16 mouse cellular contexts compared by ENCODE assay signal in the genomic region with DNA sequence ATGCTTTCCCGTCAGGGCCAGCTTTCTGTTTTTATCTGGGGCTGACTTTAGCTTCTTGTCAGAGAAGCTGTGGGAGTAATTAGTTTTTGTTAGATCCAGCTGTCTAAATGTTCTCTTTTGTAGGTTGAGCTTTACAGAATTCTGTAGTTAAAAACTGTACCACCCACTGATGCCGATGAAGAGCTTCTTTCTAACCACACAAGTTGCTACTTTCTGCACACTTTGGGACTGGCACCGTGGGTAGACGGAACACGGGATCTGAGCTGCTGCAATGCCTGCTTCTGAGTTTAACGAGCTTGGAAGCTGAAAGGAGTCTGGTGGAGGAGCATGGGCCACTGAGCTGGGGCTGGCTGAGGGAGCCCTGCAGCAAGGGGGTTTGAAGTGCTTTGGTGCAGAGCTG. TPM values are rescaled to one million over a fixed set of nuclear protein-coding genes. Genes with fewer than 3 reads are reported as not detected.
A peak's percentile ranks its signal among the peaks of the same experiment; 100 is the strongest.
DNase-seq lines count a peak whose midpoint lies in the region; TF ChIP-seq lines count a peak whose summit lies in the region.
"Had no signal": no experiment of that assay in that cellular context is flagged by ENCODE, and none has a peak within 500 bp of the region (broad histone marks: within the 10 kb centered on the region; RNA-seq: fewer than 3 reads in every experiment).

No protein-coding gene starts in this region.

- no peak for TF ChIP-seq CTCF in olfactory bulb, adult 2 months (IDR thresholded peaks at IDR 0.05; ENCODE audit: insufficient read depth, low read depth, low read length)
- no peak for TF ChIP-seq CTCF in gastrocnemius, adult 2 months (IDR thresholded peaks at IDR 0.05)

- intact Hi-C loops in gastrocnemius, adult 2 months (cut with DNase I): no loop called here

- H3K27ac ChIP-seq in olfactory bulb, adult 2 months (ENCODE audit: insufficient read depth, low read depth, low read length): peak overlapping the region; percentile 87
- no peak overlapping the region for H3K27ac ChIP-seq in gastrocnemius, adult 2 months
- H3K27ac ChIP-seq: forebrain, embryonic 10.5 days; midbrain, embryonic 10.5 days had no signal

- WGBS in olfactory bulb, adult 2 months: 17% methylated on average over 6 of the region's 6 CpGs

- no peak for TF ChIP-seq POLR2A in olfactory bulb, adult 2 months (IDR thresholded peaks at IDR 0.05; ENCODE audit: insufficient read depth, low read depth, low read length)

- peaks cover 64% of the 10 kb centered on the region for H3K4me1 ChIP-seq in olfactory bulb, adult 2 months (ENCODE audit: control insufficient read depth, insufficient read depth, low read length)

- DNase-seq in layer of hippocampus, adult 9-11 months: peak; percentile 61
- DNase-seq in layer of hippocampus, postnatal 10 days (ENCODE audit: low spot score in 2 of 2): no peak
- peak; percentile 93 for DNase-seq in brain, adult 2 months (ENCODE audit: low read depth, low spot score)
- peak; percentile 86 to 89 for DNase-seq in frontal cortex, adult 2 months (ENCODE audit: extremely low spot score in 1 of 2, low spot score in 1 of 2)
- no peak for DNase-seq in thymus, adult 18-20 months
- no peak for DNase-seq in gastrocnemius, adult 2 months
- DNase-seq: gastrocnemius, postnatal 10 days had no signal

- H3K4me3 ChIP-seq in olfactory bulb, adult 2 months (ENCODE audit: insufficient read depth, low read depth, low read length): no peak overlapping the region
- H3K4me3 ChIP-seq in gastrocnemius, adult 2 months: no peak overlapping the region
- H3K4me3 ChIP-seq: forebrain, embryonic 10.5 days; heart, embryonic 10.5 days; liver, embryonic 13.5 days; midbrain, embryonic 10.5 days had no signal

RNA-seq across cellular contexts. Expression of gene Pttg1ip, which starts 10.0 kb away (rescaled TPM):
- 10 to 100 TPM; 71.6 to 82.0 TPM for total RNA-seq in layer of hippocampus, postnatal 10 days (2021)
- polyA plus RNA-seq in frontal cortex, adult 2 months (2012; rRNA removed): 125 and 132 TPM in 2 replicates
- polyA plus RNA-seq in olfactory bulb, adult 2 months (2012; ENCODE audit: insufficient read depth, insufficient read length, low replicate concordance, missing spikeins): not detected in 2 replicates
- 10 to 100 TPM; 30.5 to 36.5 TPM for total RNA-seq in gastrocnemius, adult 2 months (2021)

RNA-seq across cellular contexts. Expression of gene Sumo3, which starts 14.4 kb away (rescaled TPM):
- 100 to 1,000 TPM; 129 to 156 TPM for total RNA-seq in layer of hippocampus, postnatal 10 days (2021)
- 358 and 364 TPM in 2 replicates for polyA plus RNA-seq in frontal cortex, adult 2 months (2012; rRNA removed)
- 414 TPM in 1 of 2 replicates, not detected in the other for polyA plus RNA-seq in olfactory bulb, adult 2 months (2012; ENCODE audit: insufficient read depth, insufficient read length, low replicate concordance, missing spikeins)
- 10 to 100 TPM; 43.5 to 44.5 TPM for total RNA-seq in gastrocnemius, adult 2 months (2021)

RNA-seq across cellular contexts. Expression of gene Gm49325, which starts 14.5 kb away (rescaled TPM):
- total RNA-seq in layer of hippocampus, postnatal 10 days (2021): 10 to 100 TPM; 17.9 to 34.8 TPM
- polyA plus RNA-seq in frontal cortex, adult 2 months (2012; rRNA removed): 15.9 and 23.0 TPM in 2 replicates
- not detected in 2 replicates for polyA plus RNA-seq in olfactory bulb, adult 2 months (2012; ENCODE audit: insufficient read depth, insufficient read length, low replicate concordance, missing spikeins)
- 1 to 10 TPM; 8.4 to 8.6 TPM for total RNA-seq in gastrocnemius, adult 2 months (2021)
- total RNA-seq: common myeloid progenitor, adult 5-6 weeks had no signal
- polyA plus RNA-seq: adrenal gland, adult 2 months; brain, embryonic 14.5 days; small intestine, adult 2 months had no signal

RNA-seq across cellular contexts. Expression of gene Ube2g2, which starts 30.5 kb away (rescaled TPM):
- total RNA-seq in layer of hippocampus, postnatal 10 days (2021): 10 to 100 TPM; 46.6 to 54.3 TPM
- 47.9 and 51.8 TPM in 2 replicates for polyA plus RNA-seq in frontal cortex, adult 2 months (2012; rRNA removed)
- not detected in 2 replicates for polyA plus RNA-seq in olfactory bulb, adult 2 months (2012; ENCODE audit: insufficient read depth, insufficient read length, low replicate concordance, missing spikeins)
- 10 to 100 TPM; 95.4 to 100.0 TPM for total RNA-seq in gastrocnemius, adult 2 months (2021)

Comparison
In these comparisons a context has a peak if more than half of its experiments do, and no peak if none do; other contexts are left out.
1. DNase-seq: peak in layer of hippocampus, adult 9-11 months (single experiment), brain, adult 2 months (single experiment) and frontal cortex, adult 2 months (2 of 2); none in layer of hippocampus, postnatal 10 days (0 of 2), thymus, adult 18-20 months (0 of 2) and gastrocnemius, adult 2 months (single experiment).